Mouse (Mus musculus) CH12.LX (cell line): ENCODE measurements around the gene Klf3. TPM values are rescaled to one million over a fixed set of nuclear protein-coding genes. Genes with fewer than 3 reads are reported as not detected.

ENCODE experiments used
- DNase-seq: peaks from one replicate; pipeline ENCODE4 v3.0.0-alpha.2; 2013; ENCODE audit errors: extremely low read depth
- H3K27ac ChIP-seq: 2 replicates; pipeline ENCODE4 v1.5.1; 2012; ENCODE audit warnings: low read depth, mild to moderate bottlenecking, control low read depth, moderate library complexity; ENCODE audit not compliant: insufficient read depth
- H3K27me3 ChIP-seq: replicated peaks from 2 replicates; pipeline ENCODE3; 2012; ENCODE audit warnings: inconsistent platforms
- H3K36me3 ChIP-seq, 2 experiments: replicated peaks in 1 of 2; 2 replicates each; pipeline versions ENCODE3 to v1.6.1; 2012; ENCODE audit warnings: inconsistent platforms in 1 of 2, low read length in 1 of 2, mild to moderate bottlenecking in 1 of 2, mixed read lengths in 1 of 2, moderate library complexity in 1 of 2; ENCODE audit not compliant: control insufficient read depth in 1 of 2, insufficient read depth in 1 of 2
- H3K4me1 ChIP-seq, 2 experiments: 2 replicates each; pipeline ENCODE4 v1.6.1; 2012; ENCODE audit warnings: inconsistent platforms in 1 of 2, moderate library complexity in 1 of 2; ENCODE audit not compliant: insufficient read depth in 2 of 2, control insufficient read depth in 1 of 2
- H3K4me2 ChIP-seq: 2 replicates; pipeline ENCODE4 v1.6.1; 2012; ENCODE audit warnings: low read depth, mild to moderate bottlenecking, control low read depth; ENCODE audit not compliant: poor library complexity, insufficient read depth, severe bottlenecking
- H3K4me3 ChIP-seq, 3 experiments: fragments of 150-350 bp in 1 of 3; sonication (generic) in 1 of 3; replicated peaks in 1 of 3; 2 replicates each; pipeline versions ENCODE3 to v1.5.1; 2011 to 2012; ENCODE audit warnings: low read depth in 2 of 3, low read length in 2 of 3, mild to moderate bottlenecking in 2 of 3, moderate library complexity in 2 of 3, control low read depth in 1 of 3, improper control_type of control experiment in 1 of 3, inconsistent platforms in 1 of 3, mixed read lengths in 1 of 3; ENCODE audit not compliant: poor library complexity in 1 of 3
- H3K79me2 ChIP-seq: replicated peaks from 2 replicates; pipeline ENCODE4 v1.6.1; 2012; ENCODE audit warnings: mild to moderate bottlenecking, moderate library complexity; ENCODE audit not compliant: control insufficient read depth, poor library complexity, insufficient read depth, severe bottlenecking; ENCODE audit errors: extremely low read depth
- H3K9ac ChIP-seq: 2 replicates; pipeline ENCODE4 v1.6.1; 2012; ENCODE audit warnings: low read depth, mild to moderate bottlenecking, control low read depth, moderate library complexity; ENCODE audit not compliant: insufficient read depth
- H3K9me3 ChIP-seq: replicated peaks from 2 replicates; pipeline ENCODE3; 2012; ENCODE audit warnings: low read length, inconsistent platforms, mixed read lengths
- BHLHE40 ChIP-seq: IDR thresholded peaks from 2 replicates; pipeline ENCODE4 v1.6.1; 2011; ENCODE audit warnings: mild to moderate bottlenecking, low read depth, low read length, improper control_type of control experiment
- CHD1 ChIP-seq: IDR thresholded peaks from 2 replicates; pipeline ENCODE4 v1.6.1; 2012; ENCODE audit warnings: low read depth, low read length, improper control_type of control experiment, inconsistent platforms
- CHD2 ChIP-seq: IDR thresholded peaks from 2 replicates; pipeline ENCODE4 v1.6.1; 2011; ENCODE audit warnings: low read length, improper control_type of control experiment
- CTCF ChIP-seq, 2 experiments: IDR thresholded peaks in 1 of 2; conservative IDR thresholded peaks in 1 of 2; 2 replicates each; pipeline ENCODE4 v1.5.1; 2011 to 2012; ENCODE audit warnings: low read depth in 2 of 2, low read length in 2 of 2, improper control_type of control experiment in 1 of 2, inconsistent platforms in 1 of 2, mild to moderate bottlenecking in 1 of 2, moderate library complexity in 1 of 2
- E2F4 ChIP-seq: IDR thresholded peaks from 2 replicates; pipeline ENCODE4 v1.6.1; 2011; ENCODE audit warnings: low read depth, low read length, improper control_type of control experiment; ENCODE audit not compliant: insufficient replicate concordance
- ELF1 ChIP-seq: IDR thresholded peaks from 2 replicates; pipeline ENCODE4 v1.6.1; 2014; ENCODE audit warnings: low read depth, mild to moderate bottlenecking, inconsistent platforms, low read length, improper control_type of control experiment
- EP300 ChIP-seq: IDR thresholded peaks from 2 replicates; pipeline ENCODE4 v1.6.1; 2011; ENCODE audit warnings: low read length, improper control_type of control experiment
- ETS1 ChIP-seq: conservative IDR thresholded peaks from 2 replicates; pipeline ENCODE4 v1.6.1; 2012; ENCODE audit warnings: low read depth, mild to moderate bottlenecking, inconsistent platforms, low read length, improper control_type of control experiment, moderate library complexity
- GABPA ChIP-seq: IDR thresholded peaks from 2 replicates; pipeline ENCODE4 v1.6.1; 2012; ENCODE audit warnings: low read depth, low read length, improper control_type of control experiment, inconsistent platforms; ENCODE audit not compliant: insufficient replicate concordance
- HCFC1 ChIP-seq: IDR thresholded peaks from 2 replicates; pipeline ENCODE4 v1.6.1; 2012; ENCODE audit warnings: low read depth, mild to moderate bottlenecking, inconsistent platforms, low read length, improper control_type of control experiment
- JUN ChIP-seq: IDR thresholded peaks from 2 replicates; pipeline ENCODE4 v1.6.1; 2011; ENCODE audit warnings: low read depth, mild to moderate bottlenecking, low read length, improper control_type of control experiment, moderate library complexity; ENCODE audit not compliant: insufficient read depth
- JUND ChIP-seq: conservative IDR thresholded peaks from 2 replicates; pipeline ENCODE4 v1.6.1; 2011; ENCODE audit warnings: low read depth, low read length, improper control_type of control experiment
- KAT2A ChIP-seq: IDR thresholded peaks from 2 replicates; pipeline ENCODE4 v1.6.1; 2012; ENCODE audit warnings: low read length, improper control_type of control experiment, inconsistent platforms; ENCODE audit not compliant: insufficient replicate concordance
- MAFK ChIP-seq: IDR thresholded peaks from 2 replicates; pipeline ENCODE4 v1.6.1; 2011; ENCODE audit warnings: low read length, improper control_type of control experiment; ENCODE audit not compliant: insufficient replicate concordance
- MAX ChIP-seq: IDR thresholded peaks from 2 replicates; pipeline ENCODE4 v1.6.1; 2011; ENCODE audit warnings: low read length, improper control_type of control experiment
- MAZ ChIP-seq: IDR thresholded peaks from 2 replicates; pipeline ENCODE4 v1.6.1; 2012; ENCODE audit warnings: low read depth, mild to moderate bottlenecking, inconsistent platforms, low read length, improper control_type of control experiment, moderate library complexity
- MEF2A ChIP-seq: IDR thresholded peaks from 2 replicates; pipeline ENCODE4 v1.6.1; 2014; ENCODE audit warnings: low read depth, mild to moderate bottlenecking, inconsistent platforms, low read length, improper control_type of control experiment, borderline replicate concordance
- MXI1 ChIP-seq: IDR thresholded peaks from 2 replicates; pipeline ENCODE4 v1.6.1; 2011; ENCODE audit warnings: mild to moderate bottlenecking, low read depth, low read length, improper control_type of control experiment
- MYC ChIP-seq: IDR thresholded peaks from 2 replicates; pipeline ENCODE4 v1.6.1; 2011; ENCODE audit warnings: low read depth, mild to moderate bottlenecking, improper control_type of control experiment, low read length
- NELFE ChIP-seq: IDR thresholded peaks from 2 replicates; pipeline ENCODE4 v1.6.1; 2011; ENCODE audit warnings: low read depth, low read length, improper control_type of control experiment
- NRF1 ChIP-seq: IDR thresholded peaks from 2 replicates; pipeline ENCODE4 v1.6.1; 2014; ENCODE audit warnings: low read depth, mild to moderate bottlenecking, inconsistent platforms, low read length, improper control_type of control experiment, moderate library complexity
- PAX5 ChIP-seq: IDR thresholded peaks from 2 replicates; pipeline ENCODE4 v1.6.1; 2012; ENCODE audit warnings: low read length, inconsistent platforms, mixed read lengths
- POLR2A ChIP-seq: IDR thresholded peaks from 2 replicates; pipeline ENCODE4 v1.6.1; 2011; ENCODE audit warnings: low read depth, mild to moderate bottlenecking, improper control_type of control experiment, low read length
- POLR2AphosphoS2 ChIP-seq: IDR thresholded peaks from 2 replicates; pipeline ENCODE4 v1.6.1; 2011; ENCODE audit warnings: low read depth, low read length, improper control_type of control experiment
- RAD21 ChIP-seq: IDR thresholded peaks from 2 replicates; pipeline ENCODE4 v1.6.1; 2011; ENCODE audit warnings: low read depth, mild to moderate bottlenecking, low read length, improper control_type of control experiment, moderate library complexity
- RCOR1 ChIP-seq: conservative IDR thresholded peaks from 2 replicates; pipeline ENCODE4 v1.6.1; 2012; ENCODE audit warnings: low read depth, mild to moderate bottlenecking, inconsistent platforms, low read length, improper control_type of control experiment
- SIN3A ChIP-seq: IDR thresholded peaks from 2 replicates; pipeline ENCODE4 v1.6.1; 2012; ENCODE audit warnings: low read length, improper control_type of control experiment, inconsistent platforms
- TBP ChIP-seq: conservative IDR thresholded peaks from 2 replicates; pipeline ENCODE4 v1.6.1; 2011; ENCODE audit warnings: low read depth, low read length, improper control_type of control experiment
- TCF12 ChIP-seq: IDR thresholded peaks from 2 replicates; pipeline ENCODE4 v1.6.1; 2014; ENCODE audit warnings: low read depth, mild to moderate bottlenecking, inconsistent platforms, low read length, improper control_type of control experiment
- UBTF ChIP-seq: IDR thresholded peaks from 2 replicates; pipeline ENCODE4 v1.6.1; 2012; ENCODE audit warnings: low read depth, mild to moderate bottlenecking, inconsistent platforms, low read length, improper control_type of control experiment, moderate library complexity
- USF1 ChIP-seq: IDR thresholded peaks from 2 replicates; pipeline ENCODE4 v1.6.1; 2014; ENCODE audit warnings: low read depth, mild to moderate bottlenecking, inconsistent platforms, low read length, improper control_type of control experiment
- USF2 ChIP-seq: conservative IDR thresholded peaks from 2 replicates; pipeline ENCODE4 v1.6.1; 2011; ENCODE audit warnings: low read depth, low read length, improper control_type of control experiment
- ZKSCAN1 ChIP-seq: IDR thresholded peaks from 2 replicates; pipeline ENCODE4 v1.6.1; 2012; ENCODE audit warnings: low read depth, inconsistent platforms, low read length, improper control_type of control experiment, borderline replicate concordance
- ZMIZ1 ChIP-seq: IDR thresholded peaks from 2 replicates; pipeline ENCODE4 v1.6.1; 2012; ENCODE audit warnings: low read depth, mild to moderate bottlenecking, inconsistent platforms, low read length, improper control_type of control experiment
- ZNF384 ChIP-seq: IDR thresholded peaks from 2 replicates; pipeline ENCODE4 v1.6.1; 2012; ENCODE audit warnings: low read depth, low read length, improper control_type of control experiment, inconsistent platforms
- dilution Hi-C: fragments of 300-500 bp; cut with MboI; formaldehyde crosslinking; loops from 2 replicates; pipeline ENCODE4 v1.14.3; 2020; ENCODE audit warnings: low sequenced_read_pairs; ENCODE audit not compliant: extremely low pct_unique_long_range_greater_than_20kb, extremely low pct_ligation_motif_present
- in situ Hi-C: fragments of 300-500 bp; cut with MboI; formaldehyde crosslinking; loops from 3 replicates; pipeline ENCODE4 v1.14.3; 2019; ENCODE audit warnings: low sequenced_read_pairs, low pct_ligation_motif_present, low pct_unique_long_range_greater_than_20kb, mixed read lengths
- polyA plus RNA-seq: library from polyadenylated mRNA; unstranded; fragments of >175 nt; gene quantifications from 2 replicates; pipeline ENCODE4 v1.2.1, GENCODE M21; 2012; ENCODE audit warnings: low read depth; ENCODE audit not compliant: insufficient read length
- total RNA-seq, 2 experiments: library from RNA; depleted of rRNA; stranded (reverse); fragments of 300-350 nt in 1 of 2; fragments of >200 nt in 1 of 2; gene quantifications; 2 replicates each; pipeline ENCODE4 v1.2.3; 2012 to 2014

Gene Klf3
- total and polyA plus RNA-seq, 3 experiments = 0.40 to 4.4 (median 0.64) TPM

- 0 out of 2 replicates have a peak, but pooled peaks have one; percentile 30 for TF ChIP-seq MEF2A
- no peak for TF ChIP-seq NRF1
- TF ChIP-seq TBP = no peak
- TF ChIP-seq EP300 = no peak
- no peak for TF ChIP-seq KAT2A
- peak; percentile 45 for TF ChIP-seq ETS1
- TF ChIP-seq JUND = peak; percentile 59
- 0 out of 2 replicates have a peak, but pooled peaks have one; percentile 14 for TF ChIP-seq MAZ
- no peak for TF ChIP-seq BHLHE40
- no peak for TF ChIP-seq ZNF384
- no peak for TF ChIP-seq GABPA
- TF ChIP-seq JUN = peak; percentile 72
Observed at GRCm38 (mm10) chr5:64805873-64806505, 2.8 kb downstream of the Klf3 start (continued).

GRCm38 (mm10) chr5:64806600-64806999, 3.4 kb downstream of the Klf3 start:
- H3K79me2 ChIP-seq = no peaks in the 10 kb centered on the region
- peaks cover 5 to 47% of the 10 kb centered on the region in 2 experiments; a peak in 3 of 4 replicates for H3K4me1 ChIP-seq
- no peaks in the 10 kb centered on the region for H3K27me3 ChIP-seq
- DNase-seq = peak; percentile 60
- in situ Hi-C loops = no loop called here
- H3K4me3 ChIP-seq = no peak overlapping the region
- peak overlapping the region; percentile 13; the same call in 1 of the 2 replicates for H3K9ac ChIP-seq
- dilution Hi-C loops = no loop called here
- H3K36me3 ChIP-seq = no peaks in the 10 kb centered on the region
- H3K4me2 ChIP-seq = peak overlapping the region; percentile 80
- no peak overlapping the region for H3K27ac ChIP-seq
- peaks cover 10% of the 10 kb centered on the region for H3K9me3 ChIP-seq
- no peak for TF ChIP-seq NELFE
- TF ChIP-seq NRF1 = no peak
- TF ChIP-seq JUN = no peak
- TF ChIP-seq MAZ = 0 out of 2 replicates have a peak, but pooled peaks have one; percentile 8
- TF ChIP-seq CTCF (conservative IDR thresholded peaks at IDR 0.05 in 1 of 2, IDR thresholded peaks at IDR 0.05 in 1 of 2; ENCODE audit: low read depth in 2 of 2, low read length in 2 of 2) = no peak
- TF ChIP-seq MYC = no peak
- TF ChIP-seq USF1 = no peak
- no peak for TF ChIP-seq CHD2
- no peak for TF ChIP-seq ZMIZ1
- TF ChIP-seq PAX5 = no peak
- TF ChIP-seq UBTF = no peak
- peak; percentile 66 for TF ChIP-seq EP300
- no peak; the same call in 1 of the 2 replicates for TF ChIP-seq ETS1
- no peak for TF ChIP-seq MEF2A
- TF ChIP-seq MAX = no peak
- peak; percentile 82 for TF ChIP-seq ZNF384
- TF ChIP-seq GABPA = no peak
- TF ChIP-seq TCF12 = peak; percentile 81; the same call in 1 of the 2 replicates
- TF ChIP-seq MXI1 = no peak
- no peak for TF ChIP-seq ELF1
- TF ChIP-seq CHD1 = no peak
- peak; percentile 37; the same call in 1 of the 2 replicates for TF ChIP-seq SIN3A
- no peak for TF ChIP-seq USF2
- TF ChIP-seq RAD21 = no peak
- no peak for TF ChIP-seq POLR2A
- no peak for TF ChIP-seq HCFC1
- TF ChIP-seq POLR2AphosphoS2 = no peak
- TF ChIP-seq E2F4 = no peak
- no peak for TF ChIP-seq KAT2A
- no peak for TF ChIP-seq TBP
- no peak for TF ChIP-seq BHLHE40
- no peak for TF ChIP-seq ZKSCAN1
- no peak for TF ChIP-seq RCOR1
- no peak for TF ChIP-seq MAFK
